Mouse (Mus musculus) hindbrain, embryonic 11.5 days (tissue): ENCODE measurements at regions not wholly inside any gene's neighbourhood (a gene's known extent, or its start where the extent isn't known, plus 50 kb on each side); places are given as distances from the start of the nearest gene placed in this dataset.

Experiments
- ATAC-seq: fragments of 200-750 bp; cut with Nextera tagmentation; 2 replicates; pipeline ENCODE4 v1.8.0; 2017; ENCODE audit warnings: mild to moderate bottlenecking, moderate TSS enrichment, moderate library complexity; ENCODE audit not compliant: low FRiP score
- DNase-seq: peaks from one replicate; pipeline ENCODE4 v3.0.0-alpha.2; 2015; ENCODE audit warnings: low spot score
- H3K27ac ChIP-seq: fragments of 300-500 bp; sonication (generic); 2 replicates; pipeline ENCODE4 v1.5.1; 2014; ENCODE audit warnings: mild to moderate bottlenecking, low read depth, low read length
- H3K27me3 ChIP-seq: fragments of 300-500 bp; sonication (generic); 2 replicates; pipeline ENCODE4 v1.6.1; 2014; ENCODE audit warnings: mild to moderate bottlenecking, low read length, moderate library complexity, mixed read lengths; ENCODE audit not compliant: control insufficient read depth, insufficient read depth
- H3K36me3 ChIP-seq: fragments of 300-500 bp; sonication (generic); 2 replicates; pipeline ENCODE4 v1.6.1; 2014; ENCODE audit warnings: mild to moderate bottlenecking, low read length, moderate library complexity, mixed read lengths; ENCODE audit not compliant: control insufficient read depth, insufficient read depth
- H3K4me1 ChIP-seq: fragments of 300-500 bp; sonication (generic); replicated peaks from 2 replicates; pipeline ENCODE4 v1.6.1; 2014; ENCODE audit warnings: low read length, mixed read lengths; ENCODE audit not compliant: control insufficient read depth, insufficient read depth
- H3K4me2 ChIP-seq: fragments of 300-500 bp; sonication (generic); replicated peaks from 2 replicates; pipeline ENCODE4 v1.6.1; 2014; ENCODE audit warnings: mild to moderate bottlenecking, low read depth, low read length
- H3K4me3 ChIP-seq: fragments of 300-500 bp; sonication (generic); 2 replicates; pipeline ENCODE4 v1.5.1; 2014; ENCODE audit warnings: low read depth, low read length
- H3K9ac ChIP-seq: fragments of 300-500 bp; sonication (generic); 2 replicates; pipeline ENCODE4 v1.6.1; 2014; ENCODE audit warnings: low read depth, low read length
- H3K9me3 ChIP-seq: fragments of 300-500 bp; sonication (generic); 2 replicates; pipeline ENCODE4 v1.6.1; 2016; ENCODE audit warnings: low read length; ENCODE audit not compliant: control insufficient read depth
- WGBS: fragments of 180-500 bp; shearing (Covaris S2); extraction: QIAGEN DNeasy Blood & Tissue Kit; methylation state at CpG from one replicate; pipeline ENCODE4 v1.1.7; 2014; 5-methylcytosine and 5-hydroxymethylcytosine counted together

- DNase-seq (no peak), ATAC-seq (no peak)
- Histone ChIP-seq H3K27me3 (no peaks in the 10 kb centered on the region), H3K4me3 (no peak overlapping the region), H3K4me2 (no peak overlapping the region), H3K27ac (no peak overlapping the region), H3K9me3 (no peaks in the 10 kb centered on the region), H3K36me3 (no peaks in the 10 kb centered on the region), H3K4me1 (no peaks in the 10 kb centered on the region), H3K9ac (no peak overlapping the region)
- 93% methylated on average over 5 of the region's 5 CpGs for WGBS
Measured at GRCm38 (mm10) chr15:50513036-50513435, 3371.7 kb upstream of the Gm7489 start.

GRCm38 (mm10) chr15:50524841-50525240, 3359.9 kb upstream of the Gm7489 start:
- H3K9me3 ChIP-seq: no peaks in the 10 kb centered on the region
- 88% methylated on average over 2 of the region's 2 CpGs for WGBS
- no peaks in the 10 kb centered on the region for H3K36me3 ChIP-seq
- H3K9ac ChIP-seq: no peak overlapping the region
- DNase-seq (no peak), ATAC-seq (no peak)
- no peaks in the 10 kb centered on the region for H3K4me1 ChIP-seq
- H3K4me3 ChIP-seq: no peak overlapping the region
- H3K4me2 ChIP-seq: no peak overlapping the region
- no peak overlapping the region for H3K27ac ChIP-seq
- H3K27me3 ChIP-seq: no peaks in the 10 kb centered on the region

- H3K9me3 ChIP-seq: no peaks in the 10 kb centered on the region
- no peaks in the 10 kb centered on the region for H3K36me3 ChIP-seq
- H3K27ac ChIP-seq: no peak overlapping the region
- no peaks in the 10 kb centered on the region for H3K4me1 ChIP-seq
- ATAC-seq: no peak
- H3K4me2 ChIP-seq: no peak overlapping the region
- no peak overlapping the region for H3K4me3 ChIP-seq
- WGBS: 80% methylated on average over 1 of the region's 1 CpGs
- no peak for DNase-seq
- no peak overlapping the region for H3K9ac ChIP-seq
- no peaks in the 10 kb centered on the region for H3K27me3 ChIP-seq
Measured at GRCm38 (mm10) chr15:50534490-50534889, 3350.2 kb upstream of the Gm7489 start.

DNA sequence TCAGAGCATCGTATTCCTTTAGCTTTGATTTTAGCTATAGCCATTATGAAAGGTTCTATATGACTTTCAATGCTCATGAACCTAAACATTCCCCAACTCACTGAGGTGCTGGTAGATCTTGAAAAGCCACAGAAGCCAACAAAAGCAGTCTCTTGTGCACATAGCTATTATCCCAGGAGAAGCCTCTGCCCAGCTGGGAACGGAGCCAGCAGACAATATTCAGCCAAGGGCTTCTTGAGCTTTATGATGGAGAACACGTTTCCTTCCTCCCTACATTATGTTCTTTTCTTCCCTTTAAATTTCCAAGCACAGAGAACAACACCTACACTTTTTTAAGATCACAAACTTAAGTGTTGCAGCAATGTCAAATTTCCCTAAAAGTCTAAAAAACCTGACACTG, 3321.1 kb upstream of the Gm7489 start:
- H3K27me3 ChIP-seq: no peaks in the 10 kb centered on the region
- H3K36me3 ChIP-seq: no peaks in the 10 kb centered on the region
- no peak overlapping the region for H3K9ac ChIP-seq
- no peak overlapping the region for H3K27ac ChIP-seq
- H3K9me3 ChIP-seq: no peaks in the 10 kb centered on the region
- DNase-seq (no peak), ATAC-seq (no peak)
- no peak overlapping the region for H3K4me2 ChIP-seq
- no peak overlapping the region for H3K4me3 ChIP-seq
- no peaks in the 10 kb centered on the region for H3K4me1 ChIP-seq
- 81% methylated on average over 3 of the region's 3 CpGs for WGBS

DNA sequence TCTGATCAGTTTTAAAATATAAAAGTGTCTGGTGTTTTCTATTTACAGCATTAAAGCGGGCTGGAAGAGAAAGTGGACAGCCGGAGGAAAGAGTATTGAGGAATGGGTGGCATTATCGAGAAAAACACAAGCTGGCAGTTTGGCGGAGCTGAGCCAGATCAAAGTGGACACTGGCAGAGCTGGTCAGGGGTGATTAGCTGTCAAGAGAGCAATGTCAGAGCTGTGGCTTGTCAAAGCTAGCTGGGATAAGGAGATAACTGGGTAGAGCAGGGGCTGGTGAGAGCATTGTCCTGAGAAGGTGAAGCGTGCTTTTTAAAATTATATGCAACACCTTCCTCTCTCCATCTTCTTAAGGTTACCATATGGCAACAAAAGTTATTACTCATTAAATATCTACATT, 3303.9 kb upstream of the Gm7489 start:
- WGBS: 93% methylated on average over 5 of the region's 5 CpGs
- DNase-seq: no peak
- H3K4me2 ChIP-seq: no peak overlapping the region
- H3K4me3 ChIP-seq: no peak overlapping the region
- no peak overlapping the region for H3K9ac ChIP-seq
- no peaks in the 10 kb centered on the region for H3K4me1 ChIP-seq
- ATAC-seq: no peak
- no peaks in the 10 kb centered on the region for H3K9me3 ChIP-seq
- H3K27ac ChIP-seq: no peak overlapping the region
- H3K36me3 ChIP-seq: no peaks in the 10 kb centered on the region
- H3K27me3 ChIP-seq: no peaks in the 10 kb centered on the region

DNA sequence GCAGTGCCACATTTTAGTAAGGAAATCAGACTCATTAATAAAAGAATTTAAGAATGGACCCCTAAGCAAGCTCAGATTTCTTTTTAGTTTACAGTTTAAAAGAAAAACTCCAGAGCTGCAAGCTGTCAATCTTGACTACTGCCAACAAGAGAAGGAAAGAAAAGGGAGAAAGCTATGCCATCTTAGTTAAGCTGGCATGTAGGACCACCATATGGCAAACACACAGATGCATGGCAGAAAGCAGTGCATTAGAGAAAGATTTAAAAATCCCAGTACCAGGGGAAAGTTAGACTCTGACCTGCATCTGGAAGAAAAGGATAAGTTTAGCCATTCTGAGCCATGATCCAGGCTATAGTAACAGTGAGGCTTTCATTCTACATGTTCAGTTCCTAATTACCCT, 3300.8 kb upstream of the Gm7489 start:
- Histone ChIP-seq H3K4me3 (no peak overlapping the region), H3K36me3 (no peaks in the 10 kb centered on the region), H3K4me2 (no peak overlapping the region), H3K27me3 (no peaks in the 10 kb centered on the region), H3K27ac (no peak overlapping the region), H3K9me3 (no peaks in the 10 kb centered on the region), H3K4me1 (no peaks in the 10 kb centered on the region), H3K9ac (no peak overlapping the region)
- no peak for DNase-seq
- no peak for ATAC-seq

- ATAC-seq: no peak
- Histone ChIP-seq H3K27me3 (no peaks in the 10 kb centered on the region), H3K4me2 (no peak overlapping the region), H3K27ac (no peak overlapping the region), H3K4me3 (no peak overlapping the region), H3K36me3 (no peaks in the 10 kb centered on the region), H3K9me3 (no peaks in the 10 kb centered on the region), H3K9ac (no peak overlapping the region), H3K4me1 (no peaks in the 10 kb centered on the region)
- no peak for DNase-seq
- 88% methylated on average over 6 of the region's 6 CpGs for WGBS
Measured at GRCm38 (mm10) chr15:50585496-50585895, 3299.2 kb upstream of the Gm7489 start.
